Mouse (Mus musculus) stomach, embryonic 14.5 days (tissue): ENCODE measurements around the gene Tuba3a. TPM values are rescaled to one million over a fixed set of nuclear protein-coding genes. Genes with fewer than 3 reads are reported as not detected.
A peak's percentile ranks its signal among the peaks of the same experiment; 100 is the strongest.

ENCODE experiments used
- ATAC-seq: fragments of 200-750 bp; cut with Nextera tagmentation; 2 replicates; pipeline ENCODE4 v1.8.0; 2017; ENCODE audit warnings: low read depth, moderate TSS enrichment; ENCODE audit not compliant: insufficient number of reproducible peaks, insufficient read depth, low FRiP score
- H3K27ac ChIP-seq: fragments of 300-500 bp; sonication (generic); 2 replicates; pipeline ENCODE4 v1.5.1; 2014; ENCODE audit warnings: mild to moderate bottlenecking, low read length, moderate library complexity, mixed read lengths
- H3K27me3 ChIP-seq: fragments of 300-500 bp; sonication (generic); 2 replicates; pipeline ENCODE4 v1.6.1; 2014; ENCODE audit warnings: low read length, control low read depth, mixed read lengths; ENCODE audit not compliant: control insufficient read depth, insufficient read depth
- H3K36me3 ChIP-seq: fragments of 300-500 bp; sonication (generic); 2 replicates; pipeline ENCODE4 v1.6.1; 2014; ENCODE audit warnings: mild to moderate bottlenecking, control low read depth, low read length, moderate library complexity, mixed read lengths; ENCODE audit not compliant: control insufficient read depth, insufficient read depth
- H3K4me1 ChIP-seq: fragments of 300-500 bp; sonication (generic); 2 replicates; pipeline ENCODE4 v1.6.1; 2014; ENCODE audit warnings: low read length, control low read depth, mixed read lengths; ENCODE audit not compliant: control insufficient read depth, insufficient read depth
- H3K4me2 ChIP-seq: fragments of 300-500 bp; sonication (generic); replicated peaks from 2 replicates; pipeline ENCODE4 v1.6.1; 2014; ENCODE audit warnings: low read depth, low read length, control low read depth
- H3K4me3 ChIP-seq: fragments of 300-500 bp; sonication (generic); 2 replicates; pipeline ENCODE4 v1.5.1; 2014; ENCODE audit warnings: low read depth, low read length, control low read depth
- H3K9ac ChIP-seq: fragments of 300-500 bp; sonication (generic); replicated peaks from 2 replicates; pipeline ENCODE4 v1.6.1; 2014; ENCODE audit warnings: low read depth, mild to moderate bottlenecking, control low read depth, low read length, moderate library complexity, mixed read lengths
- H3K9me3 ChIP-seq: fragments of 300-500 bp; sonication (generic); 2 replicates; pipeline ENCODE4 v1.6.1; 2016; ENCODE audit warnings: low read depth, low read length, control low read depth; ENCODE audit not compliant: control insufficient read depth
- WGBS: fragments of 180-500 bp; shearing (Covaris S2); extraction: QIAGEN DNeasy Blood & Tissue Kit; methylation state at CpG from one replicate; pipeline ENCODE4 v1.1.7; 2014; 5-methylcytosine and 5-hydroxymethylcytosine counted together
- polyA plus RNA-seq: library from polyadenylated mRNA; unstranded; fragments of >200 nt; fragmentation: Nextera tagmentation; extraction: Ambion mirVana; gene quantifications from 2 replicates; pipeline ENCODE4 v1.2.1, GENCODE M21; 2014

The Tuba3a gene
- polyA plus RNA-seq, 1 experiment from 2014 or later = not detected

DNA sequence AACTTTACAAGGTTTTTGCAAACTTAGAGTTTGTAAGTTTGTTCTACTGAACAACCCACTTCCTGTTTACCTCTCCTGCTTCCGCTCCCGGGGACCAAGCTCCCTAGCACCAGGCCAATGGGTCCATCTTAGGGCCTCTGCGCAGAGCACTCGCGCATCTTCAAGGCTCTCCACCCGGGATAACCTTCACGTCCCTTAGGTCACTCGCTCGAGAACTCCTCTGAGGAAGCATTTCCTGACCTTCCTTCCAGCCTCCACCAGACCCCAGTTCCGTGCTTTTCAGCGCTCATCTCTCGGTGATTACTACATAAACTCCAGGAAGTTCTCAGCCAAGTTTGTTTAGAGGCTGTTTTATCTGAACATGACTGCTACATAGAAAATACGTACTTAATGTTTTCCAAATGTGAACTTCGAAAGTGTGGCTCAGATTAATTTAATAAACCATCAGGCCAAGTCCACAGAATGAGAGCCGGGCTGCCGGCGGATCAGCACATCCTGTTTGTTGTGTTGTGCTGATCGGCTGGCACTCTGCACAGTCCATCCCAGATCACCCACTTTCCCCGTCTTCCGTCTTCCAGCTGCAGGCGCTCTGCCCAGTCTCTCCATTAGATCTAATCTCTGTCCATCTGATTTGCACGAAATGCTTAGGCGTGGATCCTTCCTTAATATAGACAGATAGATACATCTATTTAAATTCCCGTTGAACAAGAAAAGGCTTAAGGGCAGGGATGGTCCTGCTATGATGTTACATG, 16.6 kb upstream of the Tuba3a start:
- H3K27ac ChIP-seq = no peak overlapping the region
- H3K4me3 ChIP-seq = no peak overlapping the region
- no peak overlapping the region for H3K9ac ChIP-seq
- H3K36me3 ChIP-seq = peaks cover 12% of the 10 kb centered on the region
- 71% methylated on average over 24 of the region's 24 CpGs for WGBS
- no peak overlapping the region for H3K4me2 ChIP-seq
- H3K9me3 ChIP-seq = no peaks in the 10 kb centered on the region
- H3K4me1 ChIP-seq = no peaks in the 10 kb centered on the region
- ATAC-seq = no peak
- H3K27me3 ChIP-seq = no peaks in the 10 kb centered on the region

DNA sequence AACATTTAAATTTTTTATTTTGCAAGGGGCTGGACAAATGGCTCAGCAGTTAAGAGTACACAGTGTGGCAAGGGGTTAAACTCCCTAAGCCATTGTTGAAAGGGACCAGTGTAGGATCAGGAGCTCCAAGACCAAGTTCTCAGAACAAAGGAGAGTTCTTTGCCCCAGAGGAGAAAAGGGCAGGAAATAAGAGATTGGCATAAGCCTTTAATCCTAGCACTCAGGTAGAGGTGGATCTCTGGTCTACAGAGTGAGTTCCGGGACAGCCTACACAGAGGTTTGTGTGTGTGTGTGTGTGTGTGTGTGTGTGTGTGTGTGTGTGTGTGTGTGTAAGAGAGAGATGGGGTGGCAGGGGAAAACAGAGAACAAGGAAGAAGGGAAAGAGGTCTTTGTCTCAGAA, 15.1 kb upstream of the Tuba3a start:
- WGBS = 52% methylated on average over 1 of the region's 1 CpGs
- no peaks in the 10 kb centered on the region for H3K4me1 ChIP-seq
- no peak overlapping the region for H3K27ac ChIP-seq
- no peak overlapping the region for H3K4me3 ChIP-seq
- no peak overlapping the region for H3K9ac ChIP-seq
- no peak for ATAC-seq
- no peaks in the 10 kb centered on the region for H3K27me3 ChIP-seq
- H3K36me3 ChIP-seq = no peaks in the 10 kb centered on the region
- no peaks in the 10 kb centered on the region for H3K9me3 ChIP-seq
- no peak overlapping the region for H3K4me2 ChIP-seq

GRCm38 (mm10) chr6:125297149-125297820, 11.4 kb upstream of the Tuba3a start:
- 64% methylated on average over 5 of the region's 5 CpGs for WGBS
- Histone ChIP-seq H3K36me3 (no peaks in the 10 kb centered on the region), H3K9ac (no peak overlapping the region), H3K4me3 (no peak overlapping the region), H3K27ac (no peak overlapping the region), H3K4me2 (no peak overlapping the region), H3K9me3 (peaks cover 4% of the 10 kb centered on the region; the same call in 1 of the 2 replicates), H3K27me3 (no peaks in the 10 kb centered on the region), H3K4me1 (no peaks in the 10 kb centered on the region)
- ATAC-seq = no peak

- Histone ChIP-seq H3K9ac (no peak overlapping the region), H3K27me3 (no peaks in the 10 kb centered on the region), H3K9me3 (peaks cover 4% of the 10 kb centered on the region; the same call in 1 of the 2 replicates), H3K4me3 (no peak overlapping the region), H3K4me1 (no peaks in the 10 kb centered on the region), H3K36me3 (no peaks in the 10 kb centered on the region), H3K27ac (no peak overlapping the region), H3K4me2 (no peak overlapping the region)
- ATAC-seq = no peak
- WGBS = 68% methylated on average over 4 of the region's 4 CpGs
Measured at GRCm38 (mm10) chr6:125294049-125294448, 8.2 kb upstream of the Tuba3a start.

GRCm38 (mm10) chr6:125292256-125292655, 6.4 kb upstream of the Tuba3a start:
- ATAC-seq = 0 out of 2 replicates have a peak, but pooled peaks have one; percentile 49

DNA sequence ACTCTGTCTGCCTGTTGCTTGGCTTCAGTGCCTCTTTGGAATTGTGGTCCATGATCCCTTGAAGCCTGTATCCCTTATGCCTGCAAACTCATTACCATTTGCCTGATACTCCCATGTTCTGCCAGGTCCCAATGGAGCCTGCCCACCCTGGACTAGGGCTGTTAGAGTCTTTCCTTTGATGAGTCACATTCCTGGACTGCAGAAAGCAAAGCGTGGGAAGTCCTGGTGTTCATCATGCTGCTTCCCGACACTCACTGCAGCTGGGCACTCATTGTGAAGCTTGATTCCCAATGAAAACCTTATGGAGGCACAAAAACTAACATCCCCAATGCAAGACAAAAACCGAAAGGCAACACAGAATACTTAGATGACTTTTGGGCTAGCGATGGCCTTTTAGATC, 5.5 kb upstream of the Tuba3a start:
- 81% methylated on average over 4 of the region's 4 CpGs for WGBS
- Histone ChIP-seq H3K4me1 (peaks cover 3% of the 10 kb centered on the region; the same call in 1 of the 2 replicates), H3K4me3 (no peak overlapping the region), H3K9me3 (peaks cover 4% of the 10 kb centered on the region; the same call in 1 of the 2 replicates), H3K27ac (no peak overlapping the region), H3K9ac (no peak overlapping the region), H3K36me3 (no peaks in the 10 kb centered on the region), H3K27me3 (no peaks in the 10 kb centered on the region), H3K4me2 (no peak overlapping the region)
- no peak for ATAC-seq

More at GRCm38 (mm10) chr6:125292256-125292655, 6.4 kb upstream of the Tuba3a start:
- Histone ChIP-seq H3K9ac (no peak overlapping the region), H3K27me3 (no peaks in the 10 kb centered on the region), H3K4me3 (no peak overlapping the region), H3K4me1 (no peaks in the 10 kb centered on the region; the same call in 1 of the 2 replicates), H3K9me3 (peaks cover 4% of the 10 kb centered on the region; the same call in 1 of the 2 replicates), H3K4me2 (no peak overlapping the region), H3K36me3 (no peaks in the 10 kb centered on the region), H3K27ac (no peak overlapping the region)
- WGBS = 81% methylated on average over 7 of the region's 7 CpGs

DNA sequence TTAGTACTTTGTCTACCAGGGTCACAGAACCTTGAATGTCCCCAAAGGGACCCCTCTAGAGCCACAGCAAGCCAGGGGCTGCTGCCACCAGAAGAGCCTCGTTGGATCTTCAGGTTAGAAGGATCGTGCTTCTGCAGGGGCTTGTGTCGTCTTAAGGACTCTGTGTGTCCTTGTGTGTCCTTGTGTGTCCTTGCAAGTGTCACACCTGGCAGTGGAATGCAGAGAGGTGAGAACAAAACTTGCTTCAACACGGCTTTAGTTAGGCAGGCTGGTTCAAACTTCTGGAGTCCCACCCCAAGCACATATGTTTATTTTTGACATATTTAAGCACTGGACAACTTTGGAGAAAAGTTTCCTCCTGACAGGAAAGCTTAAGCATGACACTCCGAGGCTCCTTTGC, 2.9 kb upstream of the Tuba3a start:
- WGBS = 53% methylated on average over 5 of the region's 5 CpGs
- no peak for ATAC-seq
- Histone ChIP-seq H3K27me3 (no peaks in the 10 kb centered on the region), H3K4me1 (peaks cover 9% of the 10 kb centered on the region; the same call in 1 of the 2 replicates), H3K9me3 (peaks cover 3% of the 10 kb centered on the region; the same call in 1 of the 2 replicates), H3K36me3 (no peaks in the 10 kb centered on the region), H3K9ac (no peak overlapping the region), H3K27ac (no peak overlapping the region), H3K4me3 (no peak overlapping the region), H3K4me2 (no peak overlapping the region)

GRCm38 (mm10) chr6:125286944-125287343, 1.1 kb upstream of the Tuba3a start:
- peaks cover 9% of the 10 kb centered on the region; the same call in 1 of the 2 replicates for H3K4me1 ChIP-seq
- no peaks in the 10 kb centered on the region; the same call in 1 of the 2 replicates for H3K9me3 ChIP-seq
- no peak overlapping the region for H3K27ac ChIP-seq
- H3K4me2 ChIP-seq = no peak overlapping the region
- no peak overlapping the region for H3K4me3 ChIP-seq
- no peak overlapping the region for H3K9ac ChIP-seq
- H3K27me3 ChIP-seq = no peaks in the 10 kb centered on the region
- no peaks in the 10 kb centered on the region for H3K36me3 ChIP-seq
- WGBS = 69% methylated on average over 4 of the region's 4 CpGs
- ATAC-seq = no peak
